Mouse (Mus musculus): ENCODE measurements around the gene Megf11. TPM values are rescaled to one million over a fixed set of nuclear protein-coding genes. Genes with fewer than 3 reads are reported as not detected.
"Not testable (repeated sequence)": the region's sequence is repeated elsewhere in the genome, so short reads cannot be mapped to it uniquely, and the experiment has no call there.

Megf11 gene
- total RNA-seq, 2 experiments from 2014 or later: 0.96 to 2.0 TPM

DNA sequence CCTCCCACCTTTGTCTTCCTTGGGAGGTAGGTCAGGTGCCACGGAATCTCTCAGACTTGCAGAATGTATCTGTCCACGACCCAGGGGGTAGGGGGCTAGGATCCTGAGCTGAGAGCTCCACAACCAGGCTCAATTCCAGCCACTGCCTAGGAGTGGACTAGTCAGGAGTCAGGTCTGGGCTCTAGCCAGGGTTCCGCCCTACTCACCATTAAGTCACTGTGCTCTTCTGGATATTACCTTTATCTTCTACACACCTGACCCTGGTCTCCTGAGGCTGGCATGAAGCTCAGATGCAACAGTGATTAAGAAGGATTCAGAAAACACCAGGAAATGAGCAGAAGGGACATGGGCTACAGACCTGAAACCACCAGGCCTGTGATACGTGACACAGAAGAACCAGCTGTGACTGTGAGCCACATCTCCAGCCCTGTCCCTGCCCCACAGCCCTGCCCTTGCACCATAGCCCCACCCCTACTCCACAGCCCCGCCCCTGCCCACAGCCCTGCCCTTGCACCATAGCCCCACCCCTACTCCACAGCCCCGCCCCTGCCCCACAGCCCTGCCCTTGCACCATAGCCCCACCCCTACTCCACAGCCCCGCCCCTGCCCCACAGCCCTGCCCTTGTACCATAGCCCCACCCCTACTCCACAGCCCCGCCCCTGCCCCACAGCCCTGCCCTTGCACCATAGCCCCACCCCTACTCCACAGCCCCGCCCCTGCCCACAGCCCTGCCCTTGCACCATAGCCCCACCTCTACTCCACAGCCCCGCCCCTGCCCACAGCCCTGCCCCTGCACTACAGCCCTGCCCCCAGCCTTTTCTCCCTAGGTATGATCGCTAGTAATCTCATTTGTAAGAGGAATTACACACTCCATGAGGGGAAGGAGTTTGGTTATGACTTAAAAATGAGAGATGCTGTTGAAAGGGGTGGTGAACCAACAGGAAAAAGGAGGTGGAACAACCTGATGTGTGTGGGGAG is 286.2 kb downstream of the Megf11 start:
- DNase-seq (ENCODE audit: low spot score); intact Hi-C loops (cut with DNase I): not testable (repeated sequence)

DNA sequence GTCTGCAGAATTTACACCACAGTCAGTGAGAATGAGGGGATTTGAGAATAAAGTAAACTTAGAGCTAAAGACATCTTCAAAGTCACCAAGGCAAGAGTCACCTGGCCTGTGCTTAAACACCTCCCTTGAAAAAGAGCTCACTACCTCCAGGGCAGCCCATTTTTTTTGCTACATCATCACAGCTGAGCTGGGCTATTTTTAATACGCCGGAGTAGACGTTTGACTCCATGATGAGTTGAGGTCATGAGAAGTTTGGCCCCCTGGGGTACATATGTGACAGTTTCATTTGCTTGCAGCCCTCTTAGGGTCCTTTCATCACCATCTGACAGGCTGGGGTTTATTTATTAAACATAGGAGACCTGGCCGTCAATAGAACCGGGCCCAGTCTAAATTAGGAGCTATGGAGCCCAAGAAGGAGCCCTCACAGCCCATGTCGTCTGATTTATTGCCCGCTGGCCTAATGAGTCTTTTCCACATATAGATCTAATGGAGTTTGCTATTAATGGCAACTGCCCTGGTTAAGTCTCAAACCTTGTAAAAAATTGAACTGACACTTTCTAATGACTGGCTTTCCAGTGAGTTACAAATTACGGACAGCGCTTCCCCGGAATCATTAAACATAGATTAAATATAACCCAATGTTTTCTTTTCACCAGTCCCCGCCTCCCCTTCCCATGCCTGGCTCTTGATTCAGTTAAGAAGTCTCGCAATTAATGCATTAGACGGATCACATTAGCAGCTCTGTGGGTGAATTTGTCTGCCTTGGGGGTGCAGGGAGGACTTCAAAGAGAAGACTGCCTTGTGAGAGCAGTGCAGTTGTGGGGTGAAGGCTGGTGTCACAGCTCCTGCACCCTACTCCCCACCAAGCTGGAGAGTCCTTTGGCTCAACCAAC is 301.9 kb downstream of the Megf11 start:
- DNase-seq (ENCODE audit: low spot score): no peak
- intact Hi-C loops (cut with DNase I): no loop called here

GRCm38 (mm10) chr9:64688015-64688394 is 302.6 kb downstream of the Megf11 start:
- intact Hi-C loops (cut with DNase I): no loop called here
- no peak for DNase-seq (ENCODE audit: low spot score)

GRCm38 (mm10) chr9:64690771-64691170 is 305.3 kb downstream of the Megf11 start:
- intact Hi-C loops (cut with DNase I): loop anchor here (5.0 kb wide), 2 partner anchors 298 to 343 kb away; no protein-coding TSS in a partner anchor

DNA sequence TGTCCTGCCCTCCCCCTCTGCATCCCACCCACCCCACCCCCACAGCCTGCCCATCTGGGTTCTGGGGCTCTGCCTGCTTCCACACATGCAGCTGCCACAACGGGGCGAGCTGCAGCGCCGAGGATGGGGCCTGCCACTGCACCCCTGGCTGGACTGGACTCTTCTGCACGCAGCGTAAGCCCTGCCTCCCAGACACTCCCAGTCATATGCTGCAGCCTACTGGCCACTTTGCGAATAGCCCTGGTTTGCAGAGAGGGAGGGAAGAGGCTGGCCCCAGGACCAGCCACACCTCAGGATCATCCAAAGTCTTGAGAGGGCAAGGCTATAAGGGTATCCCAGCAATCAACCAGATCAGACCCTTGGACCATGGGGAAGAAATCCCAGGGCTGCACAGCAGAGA is 305.8 kb downstream of the Megf11 start:
- no peak for DNase-seq (ENCODE audit: low spot score)
- intact Hi-C loops (cut with DNase I): loop anchor here (5.0 kb wide), 2 partner anchors 299 to 344 kb away; no protein-coding TSS in a partner anchor

More at GRCm38 (mm10) chr9:64690771-64691170, 305.3 kb downstream of the Megf11 start:
- DNase-seq (ENCODE audit: low spot score): no peak

DNA sequence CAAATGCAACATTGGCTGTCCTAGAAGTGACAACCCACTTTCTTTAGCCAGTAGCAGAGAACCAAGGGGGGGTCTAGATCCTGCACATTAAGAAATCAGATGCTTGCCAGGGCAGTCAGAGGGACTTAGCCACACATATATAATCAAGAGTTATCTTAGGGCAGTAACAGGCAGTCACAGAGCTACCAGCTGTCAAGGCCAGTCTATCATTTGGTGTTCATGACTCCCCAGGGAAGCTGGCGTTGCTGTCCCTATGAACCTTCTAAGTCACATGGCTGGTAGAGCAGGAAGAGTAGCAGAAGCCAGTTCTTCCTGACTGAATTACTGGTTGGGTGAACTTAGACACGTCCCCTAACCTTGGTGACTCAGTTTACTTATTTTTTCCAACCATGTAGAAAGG is 307.7 kb downstream of the Megf11 start:
- no peak for DNase-seq (ENCODE audit: low spot score)
- intact Hi-C loops (cut with DNase I): loop anchor here (5.0 kb wide), 2 partner anchors 301 to 346 kb away; no protein-coding TSS in a partner anchor

DNA sequence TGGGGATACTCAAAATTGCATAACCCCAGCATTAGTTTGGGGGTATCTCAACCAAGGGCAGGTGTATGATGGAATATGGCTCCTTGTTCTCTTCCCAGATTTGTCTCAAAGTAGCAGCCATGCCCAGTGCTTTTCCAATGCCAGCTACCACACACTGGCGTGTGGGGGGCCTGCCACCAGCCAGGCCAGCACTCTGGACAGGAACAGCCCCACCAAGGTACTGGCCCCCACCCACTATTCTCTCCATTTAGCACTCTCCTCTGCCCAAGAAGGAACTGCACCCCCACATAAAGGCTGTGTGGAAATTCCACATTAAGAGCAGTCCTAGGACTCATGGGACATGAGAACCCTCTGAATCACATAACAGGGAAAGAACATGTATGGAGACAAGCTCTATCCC is 309.8 kb downstream of the Megf11 start:
- DNase-seq (ENCODE audit: low spot score): no peak
- intact Hi-C loops (cut with DNase I): no loop called here

DNA sequence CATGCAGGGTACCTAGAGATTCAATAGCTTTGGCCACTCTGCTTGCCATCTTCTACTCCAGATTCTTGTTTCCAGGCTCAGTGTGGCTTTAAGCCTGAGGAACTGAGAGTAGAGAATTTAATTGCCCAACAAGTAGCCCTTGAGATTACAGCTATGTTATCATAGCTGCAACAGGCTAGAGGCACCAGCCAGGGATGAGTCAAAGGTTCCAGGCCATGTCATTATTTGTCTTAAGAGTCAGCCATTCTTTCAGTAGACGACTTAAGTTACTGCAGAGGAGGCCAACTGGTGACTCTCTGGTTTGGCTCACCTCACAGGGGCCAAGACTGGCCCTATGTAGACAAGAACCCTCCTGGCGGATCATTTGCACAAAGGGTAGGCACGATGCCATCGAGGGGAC is 311.0 kb downstream of the Megf11 start:
- no peak for DNase-seq (ENCODE audit: low spot score)
- intact Hi-C loops (cut with DNase I): no loop called here

GRCm38 (mm10) chr9:64697006-64697405 is 311.6 kb downstream of the Megf11 start:
- no peak for DNase-seq (ENCODE audit: low spot score)
- intact Hi-C loops (cut with DNase I): no loop called here

DNA sequence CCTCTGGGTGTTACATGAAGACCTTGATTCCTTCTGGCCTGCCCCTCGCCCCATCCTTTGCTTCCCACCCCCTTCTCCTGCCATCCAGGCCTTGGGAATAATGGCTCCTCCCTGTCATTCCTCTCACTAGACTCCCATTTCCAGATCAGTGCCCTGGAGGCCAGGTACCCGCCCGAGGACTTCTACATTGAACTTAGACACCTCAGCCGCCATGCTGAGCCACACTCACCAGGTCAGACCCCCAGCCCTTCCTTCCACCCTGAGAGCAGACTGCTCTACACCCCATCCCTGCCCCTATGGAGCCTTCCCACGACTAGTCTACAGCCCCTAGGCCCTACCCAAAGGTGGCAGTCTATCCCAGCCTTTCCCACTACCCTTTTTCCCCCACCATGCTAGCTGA is 312.3 kb downstream of the Megf11 start:
- intact Hi-C loops (cut with DNase I): no loop called here
- DNase-seq (ENCODE audit: low spot score): no peak

- intact Hi-C loops (cut with DNase I): no loop called here
- DNase-seq (ENCODE audit: low spot score): no peak
These were observed 313.2 kb downstream of the Megf11 start for GRCm38 (mm10) chr9:64698586-64698985.

- no peak for DNase-seq (ENCODE audit: low spot score)
- intact Hi-C loops (cut with DNase I): no loop called here
These were observed 315.3 kb downstream of the Megf11 start for GRCm38 (mm10) chr9:64700451-64701311.

DNA sequence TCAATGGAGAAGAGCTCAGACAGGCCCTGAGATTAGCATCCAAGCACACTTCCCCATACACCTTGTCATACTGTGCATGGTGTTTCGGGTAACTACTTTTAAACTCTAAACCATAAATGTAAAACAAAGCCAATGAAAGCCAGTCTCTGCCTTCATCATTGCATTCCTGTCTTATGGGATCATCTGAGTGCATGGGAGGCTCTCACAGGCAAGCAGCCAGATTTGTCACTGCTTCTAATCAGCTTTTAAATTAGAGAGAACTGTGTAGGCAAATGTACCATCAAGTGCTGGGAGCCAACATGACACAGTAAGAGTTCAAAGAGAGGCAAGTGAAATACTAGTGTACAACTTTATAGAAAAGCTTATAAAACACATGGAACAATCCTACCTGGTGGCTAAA is 316.2 kb downstream of the Megf11 start:
- intact Hi-C loops (cut with DNase I): no loop called here

GRCm38 (mm10) chr9:64702391-64702790 is 317.0 kb downstream of the Megf11 start:
- intact Hi-C loops (cut with DNase I): no loop called here
- no peak for DNase-seq (ENCODE audit: low spot score)

More for the DNA sequence above, 316.2 kb downstream of the Megf11 start:
- no peak for DNase-seq (ENCODE audit: low spot score)

DNA sequence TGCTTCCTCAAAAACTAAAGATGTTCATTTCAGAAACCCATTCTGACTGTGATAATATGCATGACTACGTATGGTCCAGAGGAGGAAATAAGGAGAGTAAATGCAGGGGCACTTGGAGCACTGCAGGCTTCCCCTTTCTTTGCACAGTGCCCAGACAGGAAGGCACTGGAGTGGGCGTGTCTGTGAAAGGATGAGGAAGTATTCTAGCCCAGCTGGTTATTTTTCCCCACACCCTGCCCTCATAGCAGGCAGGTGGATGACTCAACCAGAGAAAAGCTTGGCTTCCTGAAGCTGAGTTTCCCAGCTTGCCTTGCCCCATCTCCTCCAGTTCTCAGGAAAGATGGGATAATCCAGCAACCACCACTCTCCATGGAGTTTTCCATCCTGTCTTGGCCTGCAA is 317.5 kb downstream of the Megf11 start:
- peak; percentile 36 for DNase-seq (ENCODE audit: low spot score)
- intact Hi-C loops (cut with DNase I): no loop called here

GRCm38 (mm10) chr9:64703420-64703965 is 318.1 kb downstream of the Megf11 start:
- DNase-seq (ENCODE audit: low spot score): no peak
- intact Hi-C loops (cut with DNase I): no loop called here

DNA sequence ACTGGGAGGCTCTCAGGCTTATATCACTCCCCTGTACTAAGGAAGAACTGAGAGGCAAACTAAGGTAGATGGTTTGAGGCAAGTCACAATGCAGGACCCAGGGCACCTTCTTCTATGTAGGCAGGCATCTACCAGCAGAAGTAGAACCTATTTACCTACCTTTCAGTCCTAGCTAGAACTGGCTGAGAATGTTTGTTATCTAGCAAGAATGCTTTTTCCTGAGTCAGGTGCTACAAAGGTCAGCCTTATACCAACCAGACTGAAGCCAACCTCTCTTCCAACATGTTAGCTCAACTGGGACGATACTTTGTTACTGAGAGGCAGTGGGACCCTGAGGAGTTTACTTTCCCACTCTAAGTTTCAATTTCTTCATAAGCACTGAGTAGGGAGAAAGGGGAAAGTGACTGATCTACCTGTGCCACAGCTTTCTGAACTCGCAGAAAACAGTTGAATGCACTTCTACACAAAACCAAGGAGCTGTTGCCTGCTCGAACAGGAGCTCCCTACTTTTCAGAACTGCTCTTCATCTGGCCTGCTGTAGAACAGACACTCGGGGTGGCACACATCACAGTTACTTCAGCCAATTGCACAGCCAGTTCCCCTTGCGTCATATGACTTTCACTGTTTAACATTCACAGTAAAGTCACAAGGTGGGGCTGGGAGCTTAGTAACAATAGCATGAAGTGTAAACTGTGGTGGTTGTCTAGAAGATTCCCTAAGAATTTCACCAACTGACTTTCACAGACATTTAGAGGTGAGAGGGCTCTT is 318.8 kb downstream of the Megf11 start:
- intact Hi-C loops (cut with DNase I): no loop called here

DNA sequence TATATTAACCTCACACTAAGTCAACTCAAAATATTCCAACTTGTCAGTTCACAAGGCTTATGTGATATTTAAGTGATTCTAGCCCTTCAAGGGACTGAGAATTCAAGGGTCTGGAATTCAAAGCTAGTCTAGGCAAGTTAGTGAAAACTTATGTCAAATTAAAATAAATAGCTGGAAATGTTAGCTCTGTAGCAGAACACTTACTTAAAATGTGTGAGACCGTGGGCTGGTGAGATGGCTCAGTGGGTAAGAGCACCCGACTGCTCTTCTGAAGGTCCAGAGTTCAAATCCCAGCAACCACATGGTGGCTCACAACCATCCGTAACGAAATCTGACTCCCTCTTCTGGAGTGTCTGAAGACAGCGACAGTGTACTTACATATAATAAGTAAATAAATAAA is 324.9 kb downstream of the Megf11 start:
- DNase-seq (ENCODE audit: low spot score); intact Hi-C loops (cut with DNase I): not testable (repeated sequence)

More for the DNA sequence above, 318.8 kb downstream of the Megf11 start:
- no peak for DNase-seq (ENCODE audit: low spot score)

All from heart, postnatal 25 days (tissue).